Mouse (Mus musculus) lung, postnatal 25 days (tissue): ENCODE measurements around the gene Chaf1a.
"Not testable (repeated sequence)": the region's sequence is repeated elsewhere in the genome, so short reads cannot be mapped to it uniquely, and the experiment has no call there.

Experiments used
- DNase-seq: peaks from one replicate; pipeline ENCODE4 v3.0.0; 2022; ENCODE audit warnings: low spot score

Chaf1a gene

GRCm38 (mm10) chr17:56092312-56092711 is 52.1 kb downstream of the Chaf1a start:
- no peak for DNase-seq

GRCm38 (mm10) chr17:56092794-56093193 is 52.6 kb downstream of the Chaf1a start:
- no peak for DNase-seq

GRCm38 (mm10) chr17:56096883-56097282 is 56.6 kb downstream of the Chaf1a start:
- DNase-seq = no peak

- DNase-seq = no peak
Observed at GRCm38 (mm10) chr17:56098180-56098579, 57.9 kb downstream of the Chaf1a start.

- DNase-seq = no peak
Observed at GRCm38 (mm10) chr17:56098711-56099572, 58.7 kb downstream of the Chaf1a start.

- DNase-seq = no peak
Observed at GRCm38 (mm10) chr17:56100811-56101210, 60.6 kb downstream of the Chaf1a start.

GRCm38 (mm10) chr17:56102158-56102557 is 61.9 kb downstream of the Chaf1a start:
- DNase-seq = no peak

- DNase-seq = no peak
Observed at GRCm38 (mm10) chr17:56102927-56103326, 62.7 kb downstream of the Chaf1a start.

- DNase-seq = no peak
Observed at GRCm38 (mm10) chr17:56103465-56104285, 63.4 kb downstream of the Chaf1a start.

GRCm38 (mm10) chr17:56104821-56105220 is 64.6 kb downstream of the Chaf1a start:
- not testable (repeated sequence) for DNase-seq

GRCm38 (mm10) chr17:56106436-56106835 is 66.2 kb downstream of the Chaf1a start:
- not testable (repeated sequence) for DNase-seq

GRCm38 (mm10) chr17:56106981-56107380 is 66.7 kb downstream of the Chaf1a start:
- no peak for DNase-seq

GRCm38 (mm10) chr17:56107736-56108135 is 67.5 kb downstream of the Chaf1a start:
- no peak for DNase-seq

- DNase-seq = peak; percentile 48
Observed at GRCm38 (mm10) chr17:56108334-56109044, 68.2 kb downstream of the Chaf1a start.

GRCm38 (mm10) chr17:56109219-56110051 is 69.2 kb downstream of the Chaf1a start, which contains the start of gene Plin4:
Gene Plin4, minus strand, starts transcription at chr17:56109803.
- no peak for DNase-seq

- no peak for DNase-seq
Observed at GRCm38 (mm10) chr17:56110571-56110970, 70.3 kb downstream of the Chaf1a start.

GRCm38 (mm10) chr17:56111021-56111420 is 70.8 kb downstream of the Chaf1a start:
- DNase-seq = no peak

GRCm38 (mm10) chr17:56111864-56112263 is 71.6 kb downstream of the Chaf1a start:
- peak; percentile 66 for DNase-seq

- no peak for DNase-seq
Observed at GRCm38 (mm10) chr17:56112743-56113142, 72.5 kb downstream of the Chaf1a start.

- no peak for DNase-seq
Observed at GRCm38 (mm10) chr17:56116193-56116592, 76.0 kb downstream of the Chaf1a start.

GRCm38 (mm10) chr17:56117251-56117710 is 77.0 kb downstream of the Chaf1a start, which contains the start of gene Plin5:
Gene Plin5, minus strand, starts transcription at chr17:56117596.
- DNase-seq = peak; percentile 52
